Mouse (Mus musculus) liver, embryonic 14.5 days (tissue): ENCODE data around the gene Ephb3. TPM values are rescaled to one million over a fixed set of nuclear protein-coding genes. Genes with fewer than 3 reads are reported as not detected.

Source experiments
- ATAC-seq: fragments of 200-750 bp; cut with Nextera tagmentation; 2 replicates; pipeline ENCODE4 v1.8.0; 2017; ENCODE audit warnings: moderate number of reproducible peaks, mild to moderate bottlenecking, moderate library complexity; ENCODE audit not compliant: insufficient read depth
- DNase-seq, 3 experiments: peaks; one replicate each; pipeline ENCODE4 v3.0.0-alpha.2; 2012 to 2013; ENCODE audit warnings: low read depth in 3 of 3, low spot score in 3 of 3
- H3K27ac ChIP-seq: fragments of 300-500 bp; sonication (generic); 2 replicates; pipeline ENCODE4 v1.5.1; 2014; ENCODE audit warnings: moderate library complexity, mild to moderate bottlenecking, control low read depth, inconsistent platforms
- H3K27me3 ChIP-seq: fragments of 300-500 bp; sonication (generic); 2 replicates; pipeline ENCODE4 v1.6.1; 2014; ENCODE audit warnings: mild to moderate bottlenecking, low read length, moderate library complexity; ENCODE audit not compliant: control insufficient read depth, insufficient read depth
- H3K36me3 ChIP-seq: fragments of 300-500 bp; sonication (generic); replicated peaks from 2 replicates; pipeline ENCODE4 v1.6.1; 2014; ENCODE audit warnings: low read depth; ENCODE audit not compliant: control insufficient read depth, insufficient read depth
- H3K4me1 ChIP-seq, 2 experiments: fragments of 200-500 bp in 1 of 2; fragments of 300-500 bp in 1 of 2; sonication (generic) in 1 of 2; replicated peaks; 2 replicates each; pipeline ENCODE4 v1.6.1; 2012 to 2014; ENCODE audit warnings: antibody characterized with exemption in 1 of 2, inconsistent platforms in 1 of 2, low read length in 1 of 2; ENCODE audit not compliant: control insufficient read depth in 2 of 2, insufficient read depth in 2 of 2
- H3K4me2 ChIP-seq: fragments of 300-500 bp; sonication (generic); 2 replicates; pipeline ENCODE4 v1.6.1; 2014; ENCODE audit warnings: low read depth, mild to moderate bottlenecking, control low read depth, moderate library complexity
- H3K4me3 ChIP-seq, 2 experiments: fragments of 200-500 bp in 1 of 2; fragments of 300-500 bp in 1 of 2; sonication (generic) in 1 of 2; 2 replicates each; pipeline ENCODE4 v1.5.1; 2012 to 2014; ENCODE audit warnings: low read depth in 2 of 2, low read length in 2 of 2, mild to moderate bottlenecking in 2 of 2, control low read depth in 1 of 2, inconsistent platforms in 1 of 2, moderate library complexity in 1 of 2; ENCODE audit not compliant: insufficient read depth in 1 of 2
- H3K9ac ChIP-seq: fragments of 300-500 bp; sonication (generic); replicated peaks from 2 replicates; pipeline ENCODE4 v1.6.1; 2014; ENCODE audit warnings: mild to moderate bottlenecking, control low read depth, moderate library complexity
- H3K9me3 ChIP-seq: fragments of 300-500 bp; sonication (generic); 2 replicates; pipeline ENCODE4 v1.6.1; 2016; ENCODE audit warnings: low read length, mixed read lengths; ENCODE audit not compliant: control insufficient read depth
- CTCF ChIP-seq: IDR thresholded peaks from 2 replicates; pipeline ENCODE4 v1.5.1; 2016; ENCODE audit warnings: antibody characterized with exemption, low read depth, control low read depth
- EP300 ChIP-seq: IDR thresholded peaks from 2 replicates; pipeline ENCODE4 v1.6.1; 2016; ENCODE audit warnings: antibody characterized with exemption, low read depth
- WGBS: fragments of 180-500 bp; shearing (Covaris S2); extraction: QIAGEN DNeasy Blood & Tissue Kit; methylation state at CpG from one replicate; pipeline ENCODE4 v1.1.7; 2014; ENCODE audit not compliant: insufficient replicate concordance; 5-methylcytosine and 5-hydroxymethylcytosine counted together
- polyA plus RNA-seq, 2 experiments: library from polyadenylated mRNA; depleted of rRNA in 1 of 2; stranded (reverse) in 1 of 2; unstranded in 1 of 2; fragments of >200 nt; fragmentation: Nextera tagmentation in 1 of 2; extraction: Ambion mirVana in 1 of 2; gene quantifications; 2 replicates each; pipeline versions ENCODE4 v1.2.1 to v1.2.3; 2012 to 2014

Ephb3 gene
- polyA plus RNA-seq, 2 experiments = 0.47 to 0.48 TPM

DNA sequence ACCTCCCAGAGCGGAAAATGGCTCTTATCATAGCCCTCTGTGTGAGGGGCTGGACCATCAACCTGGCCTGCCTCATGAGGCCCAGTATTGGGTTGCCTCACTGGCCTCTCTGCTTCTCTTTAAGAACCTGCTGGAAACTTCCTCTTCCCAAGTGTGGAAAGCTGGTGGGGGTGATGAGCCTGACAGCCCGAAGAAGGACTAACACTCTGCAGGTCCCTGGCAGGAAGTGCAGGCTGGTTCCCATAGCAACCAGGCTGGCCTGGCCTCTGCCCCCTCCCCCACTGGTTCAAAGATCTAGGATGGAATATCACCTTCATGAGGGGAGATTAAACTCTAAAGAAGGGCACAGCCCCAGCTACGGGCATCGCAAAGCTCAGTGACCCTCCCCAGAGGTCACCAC is 11.5 kb downstream of the Ephb3 start:
- Histone ChIP-seq H3K9ac (no peak overlapping the region), H3K9me3 (no peaks in the 10 kb centered on the region), H3K27ac (no peak overlapping the region), H3K4me1 (no peaks in the 10 kb centered on the region), H3K4me2 (no peak overlapping the region), H3K4me3 (no peak overlapping the region), H3K27me3 (peaks cover 8% of the 10 kb centered on the region), H3K36me3 (no peaks in the 10 kb centered on the region)
- DNase-seq (no peak), ATAC-seq (no peak)
- no peak for TF ChIP-seq CTCF
- 29% methylated on average over 4 of the region's 4 CpGs for WGBS

DNA sequence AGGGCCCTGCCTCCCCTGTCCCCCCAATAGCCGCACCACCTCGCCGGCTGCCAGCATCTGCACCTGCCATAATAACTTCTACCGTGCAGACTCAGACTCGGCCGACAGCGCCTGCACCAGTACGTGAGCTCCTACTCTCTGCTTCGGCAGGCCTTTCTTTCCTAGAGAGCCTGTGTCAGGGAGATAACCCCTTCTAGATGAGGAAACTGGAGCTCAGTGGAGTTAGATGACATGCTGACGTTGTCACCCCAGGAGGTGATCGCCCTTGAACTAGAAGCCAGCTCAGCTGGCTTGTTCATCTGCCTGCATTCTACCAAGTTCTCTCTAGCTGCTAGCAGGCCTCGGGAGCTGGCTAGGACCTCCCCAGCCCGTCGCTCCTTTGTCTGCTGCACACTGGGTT is 12.7 kb downstream of the Ephb3 start:
- no peak for TF ChIP-seq EP300
- WGBS = 48% methylated on average over 14 of the region's 14 CpGs
- H3K9ac ChIP-seq = no peak overlapping the region
- ATAC-seq (no peak), DNase-seq (no peak)
- H3K9me3 ChIP-seq = no peaks in the 10 kb centered on the region
- no peak overlapping the region for H3K4me3 ChIP-seq
- no peaks in the 10 kb centered on the region for H3K36me3 ChIP-seq
- no peak overlapping the region for H3K27ac ChIP-seq
- no peaks in the 10 kb centered on the region for H3K27me3 ChIP-seq
- H3K4me2 ChIP-seq = no peak overlapping the region
- no peaks in the 10 kb centered on the region for H3K4me1 ChIP-seq

DNA sequence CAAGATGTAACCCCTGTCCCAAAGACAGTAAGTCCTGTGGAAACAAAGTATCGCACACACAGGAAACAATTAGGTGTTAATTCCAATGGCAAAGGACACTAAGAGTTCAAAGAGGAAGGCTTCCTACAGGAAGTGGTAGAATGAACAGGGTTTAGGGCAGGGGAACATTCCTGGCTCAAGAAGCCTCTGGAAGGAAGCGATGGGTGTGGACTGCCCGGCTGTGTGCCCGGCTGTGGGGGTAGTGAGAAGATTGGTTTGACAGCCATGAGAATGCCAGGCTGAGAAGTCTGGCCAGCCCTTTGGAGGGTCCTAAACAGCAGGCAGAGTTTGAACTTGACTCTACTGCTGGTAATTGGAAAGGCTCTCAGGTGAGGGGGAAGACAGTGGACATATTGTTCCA is 15.1 kb downstream of the Ephb3 start:
- Histone ChIP-seq H3K27me3 (no peaks in the 10 kb centered on the region), H3K4me1 (no peaks in the 10 kb centered on the region), H3K9ac (no peak overlapping the region), H3K36me3 (no peaks in the 10 kb centered on the region), H3K27ac (no peak overlapping the region), H3K4me3 (no peak overlapping the region), H3K4me2 (no peak overlapping the region), H3K9me3 (no peaks in the 10 kb centered on the region)
- TF ChIP-seq CTCF = no peak
- no peak for TF ChIP-seq EP300
- 54% methylated on average over 4 of the region's 4 CpGs for WGBS
- DNase-seq (no peak), ATAC-seq (no peak)

DNA sequence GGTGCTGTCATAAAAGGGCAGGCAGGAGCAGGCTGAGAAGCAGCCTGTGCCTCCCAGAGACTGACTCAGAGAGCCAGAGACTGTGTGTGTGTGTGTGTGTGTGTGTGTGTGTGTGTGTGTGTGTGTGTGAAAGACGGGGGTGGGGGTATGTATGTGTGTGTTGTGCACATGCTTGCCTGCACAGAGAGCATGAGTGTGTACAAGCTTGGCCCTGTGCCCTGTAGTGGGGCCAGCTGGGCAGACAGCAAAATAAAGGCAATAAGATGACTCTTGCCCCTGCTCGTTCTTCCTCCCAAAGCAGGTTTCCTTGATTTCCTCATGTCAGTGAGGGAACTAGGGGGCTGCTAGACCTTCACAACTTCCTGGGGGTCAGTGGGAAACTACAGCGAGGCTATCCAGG is 18.5 kb downstream of the Ephb3 start:
- DNase-seq = no peak

DNA sequence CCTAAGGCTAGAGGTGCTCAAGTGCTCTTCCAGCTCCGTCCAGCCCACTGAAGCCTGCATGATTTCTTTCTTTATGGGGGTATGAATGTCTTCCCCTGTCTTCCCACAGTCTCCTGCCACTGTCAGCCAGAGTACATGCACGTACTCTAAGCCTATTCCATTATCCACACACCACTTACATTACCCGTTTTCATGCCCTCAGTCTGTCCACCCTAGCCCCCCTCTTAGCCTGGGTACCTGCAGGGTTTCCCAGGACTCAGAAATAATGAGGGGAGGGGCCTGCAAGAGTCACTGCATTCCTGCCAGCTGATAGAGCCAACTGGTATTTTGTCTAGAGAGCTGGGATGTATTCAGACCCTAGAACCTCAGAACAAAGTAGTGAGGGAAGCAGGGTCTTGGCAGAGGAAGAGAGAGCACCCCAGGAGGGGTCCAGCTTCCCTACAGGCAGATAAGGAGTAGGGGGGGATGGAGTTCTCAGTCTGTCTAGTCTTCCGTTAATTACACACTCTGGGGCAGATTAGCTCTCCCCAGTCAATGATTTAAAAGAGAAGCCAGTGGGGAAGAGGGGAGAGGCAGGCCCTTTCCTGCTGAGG is 20.2 kb downstream of the Ephb3 start:
- H3K4me3 ChIP-seq = no peak overlapping the region
- TF ChIP-seq CTCF (no peak), EP300 (no peak)
- H3K27me3 ChIP-seq = no peaks in the 10 kb centered on the region
- no peak overlapping the region for H3K9ac ChIP-seq
- no peak overlapping the region for H3K27ac ChIP-seq
- H3K36me3 ChIP-seq = no peaks in the 10 kb centered on the region
- ATAC-seq (no peak), DNase-seq (no peak)
- H3K4me2 ChIP-seq = no peak overlapping the region
- 30% methylated on average over 4 of the region's 4 CpGs for WGBS
- no peaks in the 10 kb centered on the region for H3K9me3 ChIP-seq
- H3K4me1 ChIP-seq = no peaks in the 10 kb centered on the region

More for the DNA sequence above, 18.5 kb downstream of the Ephb3 start:
- no peaks in the 10 kb centered on the region for H3K27me3 ChIP-seq
- no peak overlapping the region for H3K4me3 ChIP-seq
- no peak overlapping the region for H3K4me2 ChIP-seq
- H3K36me3 ChIP-seq = no peaks in the 10 kb centered on the region
- ATAC-seq = no peak
- no peaks in the 10 kb centered on the region for H3K4me1 ChIP-seq
- WGBS = 48% methylated on average over 3 of the region's 3 CpGs
- no peak overlapping the region for H3K27ac ChIP-seq
- no peaks in the 10 kb centered on the region for H3K9me3 ChIP-seq
- H3K9ac ChIP-seq = no peak overlapping the region
- no peak for TF ChIP-seq CTCF
- TF ChIP-seq EP300 = no peak
